Mouse (Mus musculus): ENCODE data around the gene Ldlr. TPM values are rescaled to one million over a fixed set of nuclear protein-coding genes. Genes with fewer than 3 reads are reported as not detected.
A peak's percentile ranks its signal among the peaks of the same experiment; 100 is the strongest.
"Not testable (repeated sequence)": the region's sequence is repeated elsewhere in the genome, so short reads cannot be mapped to it uniquely, and the experiment has no call there.

Gene Ldlr
- polyA plus RNA-seq, 1 experiment from 2014 or later: 21.8 TPM

DNA sequence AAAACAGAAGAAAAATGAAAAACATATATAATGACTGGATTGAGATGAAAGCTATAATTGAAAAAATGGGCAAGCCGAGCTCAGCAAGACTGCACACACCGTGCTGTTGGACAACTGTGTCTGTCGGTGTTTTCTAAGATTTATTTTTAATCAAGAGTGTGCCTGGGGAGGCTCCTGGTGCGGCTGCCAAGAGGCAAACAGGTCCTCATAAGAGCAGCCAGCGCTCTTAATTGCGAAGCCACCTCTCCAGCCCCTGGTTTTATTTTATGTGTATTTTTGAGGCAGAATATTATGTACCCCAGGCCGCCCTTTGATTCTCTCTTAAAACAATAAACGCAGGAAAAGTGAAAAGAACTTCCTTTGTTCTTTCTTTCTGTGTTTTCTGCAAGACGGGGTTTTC is 65.0 kb downstream of the Ldlr start:
- DNase-seq (ENCODE audit: low spot score): no peak

- no peak for DNase-seq (ENCODE audit: low spot score)
Measured at GRCm38 (mm10) chr9:21791861-21792260, 68.6 kb downstream of the Ldlr start.

GRCm38 (mm10) chr9:21792644-21793043 is 69.4 kb downstream of the Ldlr start:
- DNase-seq (ENCODE audit: low spot score): no peak

DNA sequence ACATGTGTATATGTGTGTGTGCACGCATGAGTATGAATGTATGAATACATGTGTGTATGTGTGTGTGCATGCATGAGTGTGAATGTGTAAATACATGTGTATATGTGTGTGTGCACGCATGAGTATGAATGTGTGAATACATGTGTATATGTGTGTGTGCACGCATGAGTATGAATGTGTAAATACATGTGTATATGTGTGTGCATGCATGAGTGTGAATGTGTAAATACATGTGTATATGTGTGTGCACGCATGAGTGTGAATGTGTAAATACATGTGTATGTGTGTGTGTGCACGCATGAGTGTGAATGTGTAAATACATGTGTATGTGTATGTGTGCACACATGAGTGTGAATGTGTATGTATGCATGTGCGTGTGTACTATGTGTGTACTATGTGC is 70.2 kb downstream of the Ldlr start:
- not testable (repeated sequence) for DNase-seq (ENCODE audit: low spot score)

DNA sequence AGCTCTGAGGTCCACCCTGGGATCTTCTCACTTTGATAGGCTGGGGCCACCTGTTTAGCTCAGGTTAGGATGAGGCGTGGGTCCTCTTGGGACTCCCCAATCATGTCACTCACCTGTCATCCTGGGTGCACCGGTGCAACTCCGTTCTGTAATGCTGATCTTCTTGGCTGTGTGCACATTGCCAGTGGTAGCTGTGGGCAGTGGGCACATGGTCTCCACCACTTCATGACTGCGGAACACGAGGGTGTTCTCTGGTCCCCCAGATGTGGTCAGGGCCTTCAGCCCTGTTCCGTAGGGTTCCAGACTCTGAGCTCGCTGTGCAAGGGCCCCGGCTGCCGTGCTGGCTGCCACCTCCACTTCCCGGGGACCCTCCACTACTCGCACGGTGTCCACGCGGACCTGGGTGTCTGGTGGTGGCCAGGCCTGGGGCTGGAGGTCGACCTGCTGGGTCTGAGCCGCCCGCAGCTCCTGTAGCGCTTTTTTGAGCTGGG is 71.1 kb downstream of the Ldlr start:
- DNase-seq (ENCODE audit: low spot score): no peak

DNA sequence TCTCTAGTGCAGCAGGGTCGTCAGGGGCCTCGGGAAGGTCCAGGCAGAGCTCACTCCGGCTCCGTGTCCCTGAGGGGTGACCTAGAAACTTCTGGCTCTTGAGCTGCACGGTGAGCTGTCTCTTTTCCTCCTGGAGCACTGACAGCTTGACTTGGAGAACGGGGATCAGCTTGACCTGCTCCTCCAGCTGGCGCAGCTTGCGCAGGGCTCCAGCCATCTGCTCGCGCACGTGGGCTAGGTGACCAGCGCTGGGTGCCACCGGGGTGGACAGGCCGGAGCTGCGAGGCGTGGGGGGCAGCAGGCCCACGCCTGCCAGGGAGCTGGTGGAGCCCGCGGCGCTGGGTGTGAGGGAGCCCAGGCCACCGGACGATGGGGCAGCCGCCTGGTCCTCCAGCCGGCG is 71.6 kb downstream of the Ldlr start:
- DNase-seq (ENCODE audit: low spot score): no peak

- DNase-seq (ENCODE audit: low spot score): no peak
Measured at GRCm38 (mm10) chr9:21795579-21795978, 72.3 kb downstream of the Ldlr start.

GRCm38 (mm10) chr9:21796259-21796658 is 73.0 kb downstream of the Ldlr start:
- no peak for DNase-seq (ENCODE audit: low spot score)

- DNase-seq (ENCODE audit: low spot score): no peak
Measured at GRCm38 (mm10) chr9:21796919-21797318, 73.6 kb downstream of the Ldlr start.

DNA sequence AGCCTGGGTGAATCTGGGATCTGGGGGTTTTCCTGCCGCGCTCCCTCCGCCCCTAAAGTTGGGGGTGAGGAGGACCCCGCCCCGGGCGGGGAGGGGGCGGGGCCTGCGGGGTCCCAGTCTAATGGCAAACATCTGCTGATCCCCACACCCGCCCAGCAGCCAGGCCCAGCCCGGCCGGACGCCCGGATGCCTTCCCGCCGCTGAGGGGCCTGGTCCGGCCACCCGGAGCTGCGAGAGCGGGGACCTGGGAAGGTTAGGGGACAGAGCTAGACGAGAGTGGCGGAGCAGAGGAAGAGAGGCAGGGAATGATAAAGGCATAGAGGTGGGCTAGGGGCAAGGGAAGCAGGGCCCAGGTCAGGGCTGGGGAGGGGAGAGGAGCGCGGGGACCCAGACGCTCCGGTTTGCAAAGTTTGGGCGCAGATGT is 74.7 kb downstream of the Ldlr start:
- DNase-seq (ENCODE audit: low spot score): peak; percentile 23

GRCm38 (mm10) chr9:21798345-21799009 is 75.2 kb downstream of the Ldlr start, which contains the start of gene Kank2:
TSS of gene Kank2 (minus strand) at chr9:21798744.
- peak; percentile 76 for DNase-seq (ENCODE audit: low spot score)

GRCm38 (mm10) chr9:21799010-21799350 is 75.7 kb downstream of the Ldlr start:
- no peak for DNase-seq (ENCODE audit: low spot score)

Other genes starting within 250 kb of the Ldlr start
- 30.2 and 31.1 TPM in 2 replicates for gene Tmed1, start 213.2 kb upstream of the Ldlr start, polyA plus RNA-seq (2015; fragmentation: Nextera tagmentation; extraction: Ambion mirVana)
- 18.8 and 19.9 TPM in 2 replicates for gene AB124611, start 197.3 kb upstream of the Ldlr start, polyA plus RNA-seq (2015; fragmentation: Nextera tagmentation; extraction: Ambion mirVana)
- 10.9 and 12.4 TPM in 2 replicates for gene Carm1, start 176.6 kb upstream of the Ldlr start, polyA plus RNA-seq (2015; fragmentation: Nextera tagmentation; extraction: Ambion mirVana)
- gene Timm29, start 130.8 kb upstream of the Ldlr start, polyA plus RNA-seq (2015; fragmentation: Nextera tagmentation; extraction: Ambion mirVana): 28.8 and 30.9 TPM in 2 replicates
- gene Yipf2, start 130.7 kb upstream of the Ldlr start, polyA plus RNA-seq (2015; fragmentation: Nextera tagmentation; extraction: Ambion mirVana): 26.8 and 27.2 TPM in 2 replicates
- 62.3 and 71.5 TPM in 2 replicates for gene Smarca4, start 107.3 kb upstream of the Ldlr start, polyA plus RNA-seq (2015; fragmentation: Nextera tagmentation; extraction: Ambion mirVana)
- gene Spc24, start 36.8 kb downstream of the Ldlr start, polyA plus RNA-seq (2015; fragmentation: Nextera tagmentation; extraction: Ambion mirVana): 136 and 144 TPM in 2 replicates
- 1.8 and 2.0 TPM in 2 replicates for gene Kank2, start 75.3 kb downstream of the Ldlr start, polyA plus RNA-seq (2015; fragmentation: Nextera tagmentation; extraction: Ambion mirVana)
- 0.16 TPM in 1 of 2 replicates, not detected in the other for gene Angptl8, start 112.0 kb downstream of the Ldlr start, polyA plus RNA-seq (2015; fragmentation: Nextera tagmentation; extraction: Ambion mirVana)
- gene Dock6, start 129.2 kb downstream of the Ldlr start, polyA plus RNA-seq (2015; fragmentation: Nextera tagmentation; extraction: Ambion mirVana): 5.3 and 5.9 TPM in 2 replicates
- gene Rab3d, start 194.7 kb downstream of the Ldlr start, polyA plus RNA-seq (2015; fragmentation: Nextera tagmentation; extraction: Ambion mirVana): 14.3 and 14.7 TPM in 2 replicates
- gene Ccdc159, start 204.0 kb downstream of the Ldlr start, polyA plus RNA-seq (2015; fragmentation: Nextera tagmentation; extraction: Ambion mirVana): 0.24 and 0.40 TPM in 2 replicates
- 29.6 and 31.1 TPM in 2 replicates for gene Tmem205, start 204.1 kb downstream of the Ldlr start, polyA plus RNA-seq (2015; fragmentation: Nextera tagmentation; extraction: Ambion mirVana)
- 0.36 and 0.51 TPM in 2 replicates for gene Plppr2, start 213.6 kb downstream of the Ldlr start, polyA plus RNA-seq (2015; fragmentation: Nextera tagmentation; extraction: Ambion mirVana)
- gene Swsap1, start 232.3 kb downstream of the Ldlr start, polyA plus RNA-seq (2015; fragmentation: Nextera tagmentation; extraction: Ambion mirVana): 5.3 and 5.9 TPM in 2 replicates
- gene Epor, start 240.0 kb downstream of the Ldlr start, polyA plus RNA-seq (2015; fragmentation: Nextera tagmentation; extraction: Ambion mirVana): 2.5 and 3.1 TPM in 2 replicates